Mouse (Mus musculus) CH12.LX (cell line): ENCODE data around the gene Gm20388. TPM values are rescaled to one million over a fixed set of nuclear protein-coding genes. Genes with fewer than 3 reads are reported as not detected.

ENCODE experiments used
- DNase-seq: peaks from one replicate; pipeline ENCODE4 v3.0.0-alpha.2; 2013; ENCODE audit errors: extremely low read depth
- H3K27ac ChIP-seq: 2 replicates; pipeline ENCODE4 v1.5.1; 2012; ENCODE audit warnings: low read depth, mild to moderate bottlenecking, control low read depth, moderate library complexity; ENCODE audit not compliant: insufficient read depth
- H3K27me3 ChIP-seq: replicated peaks from 2 replicates; pipeline ENCODE3; 2012; ENCODE audit warnings: inconsistent platforms
- H3K36me3 ChIP-seq, 2 experiments: replicated peaks in 1 of 2; 2 replicates each; pipeline versions ENCODE3 to v1.6.1; 2012; ENCODE audit warnings: inconsistent platforms in 1 of 2, low read length in 1 of 2, mild to moderate bottlenecking in 1 of 2, mixed read lengths in 1 of 2, moderate library complexity in 1 of 2; ENCODE audit not compliant: control insufficient read depth in 1 of 2, insufficient read depth in 1 of 2
- H3K4me1 ChIP-seq, 2 experiments: 2 replicates each; pipeline ENCODE4 v1.6.1; 2012; ENCODE audit warnings: inconsistent platforms in 1 of 2, moderate library complexity in 1 of 2; ENCODE audit not compliant: insufficient read depth in 2 of 2, control insufficient read depth in 1 of 2
- H3K4me2 ChIP-seq: 2 replicates; pipeline ENCODE4 v1.6.1; 2012; ENCODE audit warnings: low read depth, mild to moderate bottlenecking, control low read depth; ENCODE audit not compliant: poor library complexity, insufficient read depth, severe bottlenecking
- H3K4me3 ChIP-seq, 3 experiments: fragments of 150-350 bp in 1 of 3; sonication (generic) in 1 of 3; replicated peaks in 1 of 3; 2 replicates each; pipeline versions ENCODE3 to v1.5.1; 2011 to 2012; ENCODE audit warnings: low read depth in 2 of 3, low read length in 2 of 3, mild to moderate bottlenecking in 2 of 3, moderate library complexity in 2 of 3, control low read depth in 1 of 3, improper control_type of control experiment in 1 of 3, inconsistent platforms in 1 of 3, mixed read lengths in 1 of 3; ENCODE audit not compliant: poor library complexity in 1 of 3
- H3K79me2 ChIP-seq: replicated peaks from 2 replicates; pipeline ENCODE4 v1.6.1; 2012; ENCODE audit warnings: mild to moderate bottlenecking, moderate library complexity; ENCODE audit not compliant: control insufficient read depth, poor library complexity, insufficient read depth, severe bottlenecking; ENCODE audit errors: extremely low read depth
- H3K9ac ChIP-seq: 2 replicates; pipeline ENCODE4 v1.6.1; 2012; ENCODE audit warnings: low read depth, mild to moderate bottlenecking, control low read depth, moderate library complexity; ENCODE audit not compliant: insufficient read depth
- H3K9me3 ChIP-seq: replicated peaks from 2 replicates; pipeline ENCODE3; 2012; ENCODE audit warnings: low read length, inconsistent platforms, mixed read lengths
- CTCF ChIP-seq, 2 experiments: IDR thresholded peaks in 1 of 2; conservative IDR thresholded peaks in 1 of 2; 2 replicates each; pipeline ENCODE4 v1.5.1; 2011 to 2012; ENCODE audit warnings: low read depth in 2 of 2, low read length in 2 of 2, improper control_type of control experiment in 1 of 2, inconsistent platforms in 1 of 2, mild to moderate bottlenecking in 1 of 2, moderate library complexity in 1 of 2
- ETS1 ChIP-seq: conservative IDR thresholded peaks from 2 replicates; pipeline ENCODE4 v1.6.1; 2012; ENCODE audit warnings: low read depth, mild to moderate bottlenecking, inconsistent platforms, low read length, improper control_type of control experiment, moderate library complexity
- GABPA ChIP-seq: IDR thresholded peaks from 2 replicates; pipeline ENCODE4 v1.6.1; 2012; ENCODE audit warnings: low read depth, low read length, improper control_type of control experiment, inconsistent platforms; ENCODE audit not compliant: insufficient replicate concordance
- IRF4 ChIP-seq: IDR thresholded peaks from 2 replicates; pipeline ENCODE4 v1.6.1; 2014; ENCODE audit warnings: low read depth, mild to moderate bottlenecking, inconsistent platforms, low read length, improper control_type of control experiment
- MAFK ChIP-seq: IDR thresholded peaks from 2 replicates; pipeline ENCODE4 v1.6.1; 2011; ENCODE audit warnings: low read length, improper control_type of control experiment; ENCODE audit not compliant: insufficient replicate concordance
- MAZ ChIP-seq: IDR thresholded peaks from 2 replicates; pipeline ENCODE4 v1.6.1; 2012; ENCODE audit warnings: low read depth, mild to moderate bottlenecking, inconsistent platforms, low read length, improper control_type of control experiment, moderate library complexity
- MXI1 ChIP-seq: IDR thresholded peaks from 2 replicates; pipeline ENCODE4 v1.6.1; 2011; ENCODE audit warnings: mild to moderate bottlenecking, low read depth, low read length, improper control_type of control experiment
- MYC ChIP-seq: IDR thresholded peaks from 2 replicates; pipeline ENCODE4 v1.6.1; 2011; ENCODE audit warnings: low read depth, mild to moderate bottlenecking, improper control_type of control experiment, low read length
- NELFE ChIP-seq: IDR thresholded peaks from 2 replicates; pipeline ENCODE4 v1.6.1; 2011; ENCODE audit warnings: low read depth, low read length, improper control_type of control experiment
- NRF1 ChIP-seq: IDR thresholded peaks from 2 replicates; pipeline ENCODE4 v1.6.1; 2014; ENCODE audit warnings: low read depth, mild to moderate bottlenecking, inconsistent platforms, low read length, improper control_type of control experiment, moderate library complexity
- POLR2A ChIP-seq: IDR thresholded peaks from 2 replicates; pipeline ENCODE4 v1.6.1; 2011; ENCODE audit warnings: low read depth, mild to moderate bottlenecking, improper control_type of control experiment, low read length
- RAD21 ChIP-seq: IDR thresholded peaks from 2 replicates; pipeline ENCODE4 v1.6.1; 2011; ENCODE audit warnings: low read depth, mild to moderate bottlenecking, low read length, improper control_type of control experiment, moderate library complexity
- SIN3A ChIP-seq: IDR thresholded peaks from 2 replicates; pipeline ENCODE4 v1.6.1; 2012; ENCODE audit warnings: low read length, improper control_type of control experiment, inconsistent platforms
- SMC3 ChIP-seq: IDR thresholded peaks from 2 replicates; pipeline ENCODE4 v1.6.1; 2011; ENCODE audit warnings: low read depth, low read length, improper control_type of control experiment
- TBP ChIP-seq: conservative IDR thresholded peaks from 2 replicates; pipeline ENCODE4 v1.6.1; 2011; ENCODE audit warnings: low read depth, low read length, improper control_type of control experiment
- USF1 ChIP-seq: IDR thresholded peaks from 2 replicates; pipeline ENCODE4 v1.6.1; 2014; ENCODE audit warnings: low read depth, mild to moderate bottlenecking, inconsistent platforms, low read length, improper control_type of control experiment
- USF2 ChIP-seq: conservative IDR thresholded peaks from 2 replicates; pipeline ENCODE4 v1.6.1; 2011; ENCODE audit warnings: low read depth, low read length, improper control_type of control experiment
- ZKSCAN1 ChIP-seq: IDR thresholded peaks from 2 replicates; pipeline ENCODE4 v1.6.1; 2012; ENCODE audit warnings: low read depth, inconsistent platforms, low read length, improper control_type of control experiment, borderline replicate concordance
- dilution Hi-C: fragments of 300-500 bp; cut with MboI; formaldehyde crosslinking; loops from 2 replicates; pipeline ENCODE4 v1.14.3; 2020; ENCODE audit warnings: low sequenced_read_pairs; ENCODE audit not compliant: extremely low pct_unique_long_range_greater_than_20kb, extremely low pct_ligation_motif_present
- in situ Hi-C: fragments of 300-500 bp; cut with MboI; formaldehyde crosslinking; loops from 3 replicates; pipeline ENCODE4 v1.14.3; 2019; ENCODE audit warnings: low sequenced_read_pairs, low pct_ligation_motif_present, low pct_unique_long_range_greater_than_20kb, mixed read lengths
- polyA plus RNA-seq: library from polyadenylated mRNA; unstranded; fragments of >175 nt; gene quantifications from 2 replicates; pipeline ENCODE4 v1.2.1, GENCODE M21; 2012; ENCODE audit warnings: low read depth; ENCODE audit not compliant: insufficient read length
- total RNA-seq, 2 experiments: library from RNA; depleted of rRNA; stranded (reverse); fragments of 300-350 nt in 1 of 2; fragments of >200 nt in 1 of 2; gene quantifications; 2 replicates each; pipeline ENCODE4 v1.2.3; 2012 to 2014

Gene Gm20388
- total and polyA plus RNA-seq, 3 experiments = 14.8 to 26.3 (median 22.2) TPM

DNA sequence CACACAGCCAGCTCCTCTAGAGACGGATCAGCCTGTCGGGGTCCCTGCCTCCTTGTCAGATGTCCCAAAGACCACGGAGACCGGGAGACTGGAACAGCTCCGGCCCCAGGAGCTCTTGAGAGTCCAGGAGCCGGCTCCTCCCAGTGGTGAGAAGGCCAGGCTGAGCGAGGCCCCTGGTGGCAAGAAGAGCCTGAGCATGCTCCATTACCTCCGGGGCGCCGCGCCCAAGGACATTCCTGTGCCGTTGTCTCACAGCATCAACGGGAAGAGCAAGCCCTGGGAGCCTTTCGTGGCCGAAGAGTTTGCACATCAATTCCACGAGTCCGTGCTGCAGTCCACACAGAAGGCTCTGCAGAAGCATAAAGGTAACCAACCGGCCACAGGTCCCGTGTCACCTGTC lies 664.3 kb downstream of the Gm20388 start:
- Histone ChIP-seq H3K4me2 (no peak overlapping the region), H3K27me3 (no peaks in the 10 kb centered on the region), H3K9me3 (no peaks in the 10 kb centered on the region), H3K9ac (no peak overlapping the region), H3K4me3 (no peak overlapping the region), H3K27ac (no peak overlapping the region), H3K36me3 (peaks cover 95 to 99% of the 10 kb centered on the region in 2 experiments), H3K4me1 (peaks cover 0 to 12% of the 10 kb centered on the region in 2 experiments; a peak in 2 of 4 replicates), H3K79me2 (no peaks in the 10 kb centered on the region; the same call in 1 of the 2 replicates)
- dilution Hi-C loops = no loop called here
- in situ Hi-C loops = no loop called here
- no peak for DNase-seq
- TF ChIP-seq RAD21 (no peak), MAFK (no peak), MXI1 (no peak), USF2 (no peak), GABPA (no peak), MYC (no peak)

DNA sequence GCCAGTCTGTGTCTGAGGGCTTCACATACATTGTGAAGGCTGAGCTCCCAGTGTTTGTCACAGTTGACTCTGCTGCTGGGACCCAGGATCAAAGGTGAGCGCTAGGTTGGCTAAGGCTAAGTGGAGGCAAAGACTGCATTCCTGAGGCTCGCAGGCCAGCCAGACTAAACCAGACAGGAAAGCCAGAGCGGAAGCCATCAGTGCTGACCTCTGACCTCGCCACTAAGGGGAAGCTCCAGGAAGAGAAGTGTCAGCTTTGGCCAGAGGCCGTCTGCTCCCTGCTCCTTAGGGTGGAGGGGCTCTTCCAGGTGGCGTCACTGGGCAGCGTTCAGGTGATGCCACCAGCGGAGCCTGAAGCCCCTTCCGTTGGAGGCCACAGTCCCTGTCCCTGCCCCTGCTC lies 665.2 kb downstream of the Gm20388 start:
- Histone ChIP-seq H3K27ac (no peak overlapping the region), H3K9me3 (no peaks in the 10 kb centered on the region), H3K27me3 (no peaks in the 10 kb centered on the region), H3K9ac (no peak overlapping the region), H3K4me1 (peaks cover 0 to 10% of the 10 kb centered on the region in 2 experiments; a peak in 2 of 4 replicates), H3K79me2 (no peaks in the 10 kb centered on the region; the same call in 1 of the 2 replicates), H3K4me2 (no peak overlapping the region), H3K36me3 (peaks cover 97 to 99% of the 10 kb centered on the region in 2 experiments), H3K4me3 (no peak overlapping the region)
- DNase-seq = no peak
- TF ChIP-seq SMC3 (no peak), SIN3A (no peak), CTCF (conservative IDR thresholded peaks at IDR 0.05 in 1 of 2, IDR thresholded peaks at IDR 0.05 in 1 of 2; ENCODE audit: low read depth in 2 of 2, low read length in 2 of 2) (no peak), NRF1 (no peak), MAZ (no peak), TBP (no peak), POLR2A (no peak)
- dilution Hi-C loops = no loop called here
- in situ Hi-C loops = no loop called here

DNA sequence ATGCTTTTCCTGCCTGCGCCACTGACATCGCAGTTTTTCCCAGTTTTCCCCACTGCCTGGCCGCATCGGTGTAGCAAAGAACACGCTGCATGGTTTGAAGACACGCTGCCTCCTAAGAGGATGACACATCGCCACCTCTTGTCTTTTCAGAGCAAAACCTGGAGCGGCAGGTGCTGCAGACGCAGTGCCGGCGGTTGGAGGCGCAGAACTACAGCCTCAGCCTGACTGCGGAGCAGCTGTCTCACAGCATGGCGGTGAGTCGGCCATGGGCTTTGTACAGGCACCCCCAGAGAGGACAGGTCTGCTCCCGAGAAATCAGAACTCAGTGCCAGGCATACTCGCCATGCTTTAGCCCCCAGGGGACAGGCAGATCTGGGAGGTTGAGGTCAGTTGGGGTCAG lies 667.2 kb downstream of the Gm20388 start:
- no peak overlapping the region for H3K27ac ChIP-seq
- H3K79me2 ChIP-seq = no peaks in the 10 kb centered on the region
- in situ Hi-C loops = no loop called here
- TF ChIP-seq ZKSCAN1 (no peak), IRF4 (no peak), NELFE (no peak), MAFK (no peak), ETS1 (no peak), USF1 (no peak)
- no peaks in the 10 kb centered on the region for H3K9me3 ChIP-seq
- H3K27me3 ChIP-seq = no peaks in the 10 kb centered on the region
- no peak overlapping the region for H3K9ac ChIP-seq
- dilution Hi-C loops = no loop called here
- H3K36me3 ChIP-seq = peaks cover 92 to 99% of the 10 kb centered on the region in 2 experiments
- H3K4me1 ChIP-seq = no peaks in the 10 kb centered on the region
- H3K4me2 ChIP-seq = no peak overlapping the region
- DNase-seq = no peak
- H3K4me3 ChIP-seq = no peak overlapping the region
